Mouse (Mus musculus) liver, postnatal 0 days (tissue): ENCODE measurements around the gene Hoga1. TPM values are rescaled to one million over a fixed set of nuclear protein-coding genes. Genes with fewer than 3 reads are reported as not detected.
A peak's percentile ranks its signal among the peaks of the same experiment; 100 is the strongest.
"Not testable (repeated sequence)": the region's sequence is repeated elsewhere in the genome, so short reads cannot be mapped to it uniquely, and the experiment has no call there.

ENCODE experiments used
- ATAC-seq: fragments of 200-750 bp; cut with Nextera tagmentation; 2 replicates; pipeline ENCODE4 v1.8.0; 2017; ENCODE audit warnings: mild to moderate bottlenecking, moderate library complexity
- DNase-seq: peaks from one replicate; pipeline ENCODE4 v3.0.0-alpha.2; 2016
- H3K27ac ChIP-seq: fragments of 300-500 bp; sonication (generic); 2 replicates; pipeline ENCODE4 v1.5.1; 2014; ENCODE audit warnings: antibody characterized with exemption, moderate library complexity, mild to moderate bottlenecking, low read depth
- H3K27me3 ChIP-seq: fragments of 300-500 bp; sonication (generic); 2 replicates; pipeline ENCODE4 v1.6.1; 2014; ENCODE audit warnings: low read length, control low read depth, mixed read lengths; ENCODE audit not compliant: insufficient read depth
- H3K36me3 ChIP-seq: fragments of 300-500 bp; sonication (generic); replicated peaks from 2 replicates; pipeline ENCODE4 v1.6.1; 2014; ENCODE audit warnings: mild to moderate bottlenecking, control low read depth, low read length, moderate library complexity, mixed read lengths; ENCODE audit not compliant: insufficient read depth
- H3K4me1 ChIP-seq: fragments of 300-500 bp; sonication (generic); 2 replicates; pipeline ENCODE4 v1.6.1; 2014; ENCODE audit warnings: antibody characterized with exemption, mild to moderate bottlenecking, control low read depth; ENCODE audit not compliant: insufficient read depth
- H3K4me2 ChIP-seq: fragments of 300-500 bp; sonication (generic); 2 replicates; pipeline ENCODE4 v1.6.1; 2014; ENCODE audit warnings: low read depth, mild to moderate bottlenecking, low read length, moderate library complexity, mixed read lengths
- H3K4me3 ChIP-seq: fragments of 300-500 bp; sonication (generic); 2 replicates; pipeline ENCODE4 v1.5.1; 2014; ENCODE audit warnings: low read depth, low read length
- H3K9ac ChIP-seq: fragments of 300-500 bp; sonication (generic); replicated peaks from 2 replicates; pipeline ENCODE4 v1.6.1; 2014; ENCODE audit warnings: mild to moderate bottlenecking, moderate library complexity
- H3K9me3 ChIP-seq: fragments of 300-500 bp; sonication (generic); 2 replicates; pipeline ENCODE4 v1.6.1; 2016; ENCODE audit warnings: mild to moderate bottlenecking, control low read depth, low read length, mixed read lengths
- CTCF ChIP-seq: sonication (generic); IDR thresholded peaks from 2 replicates; pipeline ENCODE4 v1.5.1; 2016; ENCODE audit warnings: antibody characterized with exemption, low read depth
- EP300 ChIP-seq: IDR thresholded peaks from 2 replicates; pipeline ENCODE4 v1.6.1; 2016; ENCODE audit warnings: antibody characterized with exemption, low read depth, mild to moderate bottlenecking
- WGBS: fragments of 180-500 bp; shearing (Covaris S2); extraction: QIAGEN DNeasy Blood & Tissue Kit; methylation state at CpG from one replicate; pipeline ENCODE4 v1.1.7; 2014; ENCODE audit not compliant: insufficient replicate concordance; 5-methylcytosine and 5-hydroxymethylcytosine counted together
- polyA plus RNA-seq: library from polyadenylated mRNA; unstranded; fragments of >200 nt; fragmentation: Nextera tagmentation; extraction: Ambion mirVana; gene quantifications from 2 replicates; pipeline ENCODE4 v1.2.1, GENCODE M21; 2015

Hoga1 gene
- polyA plus RNA-seq, 1 experiment from 2014 or later = 183 TPM

GRCm38 (mm10) chr19:42079006-42079405 lies 33.6 kb downstream of the Hoga1 start:
- Histone ChIP-seq H3K4me2 (no peak overlapping the region), H3K27ac (no peak overlapping the region), H3K4me1 (no peaks in the 10 kb centered on the region), H3K27me3 (no peaks in the 10 kb centered on the region), H3K9ac (no peak overlapping the region), H3K36me3 (no peaks in the 10 kb centered on the region), H3K9me3 (no peaks in the 10 kb centered on the region), H3K4me3 (no peak overlapping the region)
- ATAC-seq = no peak
- 83% methylated on average over 12 of the region's 12 CpGs for WGBS
- TF ChIP-seq CTCF (no peak), EP300 (no peak)
- DNase-seq = no peak

DNA sequence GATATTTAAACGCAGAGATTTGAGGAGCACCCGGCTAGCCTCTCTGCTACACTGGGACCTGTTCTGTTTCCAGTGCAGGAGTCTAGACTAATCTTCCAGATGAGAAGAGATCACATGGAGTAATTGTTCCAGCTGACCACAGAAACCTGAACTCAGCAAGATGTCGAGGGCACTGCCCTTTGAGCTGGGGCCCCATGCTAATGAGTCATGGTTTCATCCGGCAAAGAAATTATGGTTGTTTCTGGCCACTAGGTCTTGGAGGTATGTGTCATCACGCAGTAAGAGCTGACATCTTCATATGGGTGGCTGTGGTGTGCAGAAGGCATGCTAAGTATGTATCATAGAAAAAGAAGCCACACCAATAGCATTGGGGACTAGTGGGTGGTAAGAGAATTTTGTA lies 34.5 kb downstream of the Hoga1 start:
- Histone ChIP-seq H3K27ac (no peak overlapping the region), H3K36me3 (no peaks in the 10 kb centered on the region), H3K27me3 (no peaks in the 10 kb centered on the region), H3K9me3 (no peaks in the 10 kb centered on the region), H3K9ac (no peak overlapping the region), H3K4me2 (no peak overlapping the region), H3K4me3 (no peak overlapping the region), H3K4me1 (no peaks in the 10 kb centered on the region)
- ATAC-seq = peak; percentile 54
- DNase-seq = no peak
- TF ChIP-seq CTCF (no peak), EP300 (no peak)
- 66% methylated on average over 5 of the region's 5 CpGs for WGBS

- Histone ChIP-seq H3K4me1 (no peaks in the 10 kb centered on the region; the same call in 1 of the 2 replicates), H3K36me3 (no peaks in the 10 kb centered on the region), H3K27ac (no peak overlapping the region), H3K9me3 (no peaks in the 10 kb centered on the region), H3K4me3 (no peak overlapping the region), H3K27me3 (no peaks in the 10 kb centered on the region), H3K9ac (no peak overlapping the region), H3K4me2 (no peak overlapping the region)
- TF ChIP-seq EP300 (no peak), CTCF (no peak)
- DNase-seq (no peak), ATAC-seq (no peak)
- WGBS = 75% methylated on average over 11 of the region's 11 CpGs
Measured at GRCm38 (mm10) chr19:42080469-42080868, 35.1 kb downstream of the Hoga1 start.

DNA sequence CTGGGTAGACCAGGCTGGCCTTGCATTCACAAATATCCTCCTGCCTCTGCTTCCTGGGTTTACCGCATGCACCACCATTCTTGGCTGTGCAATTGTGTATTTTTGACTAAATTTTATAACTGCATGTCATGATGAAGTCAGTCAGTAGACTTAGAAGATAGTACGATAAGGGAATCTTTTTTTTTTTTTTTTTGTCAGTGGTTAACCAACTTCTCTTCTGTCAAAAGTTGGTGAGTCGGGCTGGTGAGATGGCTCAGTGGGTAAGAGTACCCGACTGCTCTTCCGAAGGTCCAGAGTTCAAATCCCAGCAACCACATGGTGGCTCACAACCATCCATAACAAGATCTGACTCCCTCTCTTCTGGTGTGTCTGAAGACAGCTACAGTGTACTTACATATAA lies 36.2 kb downstream of the Hoga1 start:
- H3K36me3 ChIP-seq, H3K27ac ChIP-seq, H3K4me1 ChIP-seq, H3K4me3 ChIP-seq, DNase-seq, H3K9me3 ChIP-seq, H3K4me2 ChIP-seq, H3K9ac ChIP-seq, ATAC-seq, H3K27me3 ChIP-seq: not testable (repeated sequence)
- 77% methylated on average over 5 of the region's 5 CpGs for WGBS

DNA sequence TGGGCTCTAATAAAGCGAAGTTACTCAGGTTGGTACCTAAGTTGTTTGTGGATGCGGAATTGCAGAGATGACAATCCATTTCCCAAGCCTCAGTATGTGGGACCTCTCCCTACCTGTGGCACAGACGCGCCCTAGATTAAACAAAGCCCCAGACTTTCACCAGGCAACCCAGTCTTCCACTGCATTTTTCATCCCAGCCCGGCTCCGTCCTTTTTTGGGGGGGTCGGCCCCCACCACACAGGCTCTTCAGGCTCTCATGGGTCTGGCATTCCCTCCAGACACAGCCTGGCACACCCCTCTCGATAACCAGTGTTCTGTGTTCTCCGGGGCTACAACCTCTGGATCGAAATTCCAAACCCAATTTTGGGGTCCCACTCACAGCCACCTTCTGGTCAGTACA lies 40.3 kb downstream of the Hoga1 start:
- ATAC-seq = no peak
- 12% methylated on average over 10 of the region's 10 CpGs for WGBS

DNA sequence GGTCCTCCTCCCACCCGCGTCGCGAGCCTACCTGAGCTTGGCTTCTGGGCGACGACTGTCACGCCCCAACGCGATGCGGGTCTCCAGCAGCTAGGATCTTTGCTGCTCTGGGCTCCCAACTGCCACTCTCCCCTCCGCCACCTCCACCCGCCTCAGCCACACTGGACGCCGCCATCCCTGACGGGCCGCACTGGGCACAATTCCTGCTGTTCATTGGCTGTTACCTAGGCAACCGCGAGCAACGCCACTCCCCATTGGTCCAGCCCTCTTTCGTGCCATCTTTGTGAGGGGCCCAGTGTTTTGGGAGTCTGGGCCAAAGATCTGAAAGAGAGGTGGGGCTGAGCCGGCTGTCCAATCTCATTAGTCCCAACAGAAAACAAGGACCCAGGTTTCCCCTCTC lies 40.8 kb downstream of the Hoga1 start, which contains the start of gene Morn4:
TSS of gene Morn4 (minus strand) at position 192 of the 400 bp plus-strand sequence.
- H3K4me1 ChIP-seq = peaks cover 15% of the 10 kb centered on the region
- peak; percentile 77 for DNase-seq
- peak within 1 kb of the TSS; percentile 41 for H3K4me3 ChIP-seq
- TF ChIP-seq CTCF (no peak), EP300 (no peak)
- no peak for ATAC-seq
- H3K36me3 ChIP-seq = no peaks in the 10 kb centered on the region
- H3K27ac ChIP-seq = no peak within 1 kb of the TSS
- H3K4me2 ChIP-seq = peak within 1 kb of the TSS; percentile 68
- H3K9me3 ChIP-seq = no peaks in the 10 kb centered on the region
- 2% methylated on average over 21 of the region's 21 CpGs for WGBS
- no peaks in the 10 kb centered on the region for H3K27me3 ChIP-seq
- 0 out of 2 replicates have a peak within 1 kb of the TSS, but pooled peaks have one; percentile 2 for H3K9ac ChIP-seq

More for the DNA sequence above, 40.3 kb downstream of the Hoga1 start:
- Histone ChIP-seq H3K9ac (0 out of 2 replicates have a peak overlapping the region, but pooled peaks have one; percentile 2), H3K4me3 (peak overlapping the region; percentile 41), H3K27ac (no peak overlapping the region), H3K4me2 (peak overlapping the region; percentile 68), H3K4me1 (peaks cover 13% of the 10 kb centered on the region), H3K36me3 (no peaks in the 10 kb centered on the region), H3K27me3 (no peaks in the 10 kb centered on the region), H3K9me3 (no peaks in the 10 kb centered on the region)
- DNase-seq = no peak
- TF ChIP-seq CTCF (no peak), EP300 (no peak)
